Mouse (Mus musculus): Measurements from ENCODE around the gene Vmn2r76.
"Not testable (repeated sequence)": the region's sequence is repeated elsewhere in the genome, so short reads cannot be mapped to it uniquely, and the experiment has no call there.

Gene Vmn2r76

DNA sequence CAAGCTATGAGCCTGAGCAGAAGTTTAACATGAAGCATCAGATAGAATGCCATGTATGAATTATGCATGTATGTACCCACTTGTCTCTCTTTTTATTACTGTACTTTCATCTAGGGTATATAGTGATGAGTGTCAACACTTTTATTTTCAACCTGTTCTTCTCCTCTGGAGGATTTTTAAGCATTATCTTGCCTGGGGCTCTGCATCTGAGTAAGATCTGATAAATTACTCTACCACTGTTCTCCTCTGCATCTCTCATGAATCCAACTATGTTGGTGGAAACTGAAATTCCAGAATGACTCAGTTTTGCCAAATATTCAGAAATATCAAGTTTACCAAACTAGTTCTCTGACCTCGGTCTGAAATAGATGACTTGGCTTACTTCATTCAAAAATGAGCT lies at the start of gene Vmn2r76:
Vmn2r76 (minus strand) TSS at position 101 of the 400 bp plus-strand sequence.
- DNase-seq (ENCODE audit: low spot score) = no peak

DNA sequence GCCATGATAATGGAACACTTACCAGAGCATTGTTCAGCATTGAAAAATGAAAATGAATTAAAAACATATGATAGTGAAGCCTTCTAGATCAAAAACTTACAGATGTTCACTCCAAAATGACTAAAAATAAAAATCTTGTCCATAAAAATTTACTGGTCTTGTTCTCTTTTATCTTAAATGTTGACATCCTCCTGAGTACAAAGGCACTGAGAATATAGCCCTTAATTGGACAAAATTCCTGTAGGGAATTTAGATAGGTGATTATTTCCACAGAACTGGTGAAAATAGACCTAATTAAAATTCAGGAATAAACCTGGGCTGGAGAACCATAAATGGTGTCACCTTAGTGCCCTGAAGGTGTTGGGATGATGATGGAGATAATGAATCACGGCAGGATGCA lies 31.0 kb upstream of the Vmn2r76 start, which contains the start of gene Olfr310:
Olfr310 (minus strand) TSS at position 101 of the 400 bp plus-strand sequence.
- no peak for DNase-seq (ENCODE audit: low spot score)

DNA sequence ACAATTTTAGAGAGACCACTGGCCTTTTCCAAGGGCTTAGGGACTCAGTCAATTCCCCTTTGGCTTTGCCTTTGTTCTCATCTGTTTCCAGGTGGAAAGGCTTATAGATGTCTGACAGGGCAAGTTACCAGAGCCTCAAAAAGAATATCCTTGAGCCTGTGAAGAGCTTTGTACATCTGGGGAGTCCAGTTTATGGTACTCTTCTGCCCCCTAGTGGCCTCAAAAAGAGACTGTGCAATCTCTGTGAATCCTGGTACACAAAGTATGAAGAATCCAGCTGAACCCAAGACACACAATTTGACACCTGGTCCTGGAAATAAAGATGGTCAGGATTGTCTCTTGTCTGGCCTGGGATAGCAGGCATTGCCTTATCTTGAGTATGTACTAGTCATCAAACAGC lies 34.8 kb downstream of the Vmn2r76 start:
- DNase-seq (ENCODE audit: low spot score) = no peak

DNA sequence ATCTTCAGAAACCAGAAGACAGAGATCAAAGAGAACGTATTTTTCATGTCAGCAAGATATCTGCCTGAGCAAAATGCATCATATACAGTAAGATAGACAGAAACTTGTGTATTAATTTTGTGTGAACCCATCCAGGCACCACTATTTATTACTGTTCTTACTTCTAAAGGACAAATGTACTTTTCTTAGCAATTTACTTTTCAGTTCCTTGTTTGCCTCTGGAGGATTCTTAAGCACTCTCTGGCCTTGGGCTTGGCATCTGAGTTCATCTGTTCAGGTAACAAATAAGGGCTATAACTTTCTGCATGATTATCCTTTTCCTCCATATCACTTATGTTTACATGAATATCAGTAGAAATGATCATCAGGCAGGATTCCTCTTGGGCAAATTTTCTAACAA lies 74.4 kb downstream of the Vmn2r76 start, which contains the start of gene Vmn2r75:
Vmn2r75 (minus strand) TSS at position 101 of the 400 bp plus-strand sequence.
- not testable (repeated sequence) for DNase-seq (ENCODE audit: low spot score)
